Mouse (Mus musculus) stomach, embryonic 14.5 days (tissue): ENCODE data around the gene Tspo2. TPM values are rescaled to one million over a fixed set of nuclear protein-coding genes. Genes with fewer than 3 reads are reported as not detected.

Experiments used
- polyA plus RNA-seq: library from polyadenylated mRNA; unstranded; fragments of >200 nt; fragmentation: Nextera tagmentation; extraction: Ambion mirVana; gene quantifications from 2 replicates; pipeline ENCODE4 v1.2.1, GENCODE M21; 2014

Gene Tspo2
- polyA plus RNA-seq, 1 experiment from 2014 or later = 0.82 TPM

Other genes starting within 250 kb of the Tspo2 start
- not detected in 2 replicates for gene Trem1, start 218.8 kb downstream of the Tspo2 start, polyA plus RNA-seq
- gene Trem3, start 203.7 kb downstream of the Tspo2 start, polyA plus RNA-seq = not detected in 2 replicates
- gene Treml4, start 187.2 kb downstream of the Tspo2 start, polyA plus RNA-seq = 0.34 and 0.69 TPM in 2 replicates
- 0.08 and 0.17 TPM in 2 replicates for gene Treml2, start 152.0 kb downstream of the Tspo2 start, polyA plus RNA-seq
- gene B430306N03Rik, start 135.4 kb downstream of the Tspo2 start, polyA plus RNA-seq = 0.51 and 0.59 TPM in 2 replicates
- gene Trem2, start 105.1 kb downstream of the Tspo2 start, polyA plus RNA-seq = 4.4 and 5.7 TPM in 2 replicates
- 0.45 and 0.98 TPM in 2 replicates for gene Treml1, start 91.6 kb downstream of the Tspo2 start, polyA plus RNA-seq
- 24.1 and 26.5 TPM in 2 replicates for gene Nfya, start 41.6 kb downstream of the Tspo2 start, polyA plus RNA-seq
- 62.8 and 67.4 TPM in 2 replicates for gene Oard1, start 41.5 kb downstream of the Tspo2 start, polyA plus RNA-seq
- gene Apobec2, start 18.6 kb downstream of the Tspo2 start, polyA plus RNA-seq = 2.9 and 3.5 TPM in 2 replicates
- gene Unc5cl, start 3.4 kb upstream of the Tspo2 start, polyA plus RNA-seq = 11.6 and 12.5 TPM in 2 replicates